Mouse (Mus musculus) regulatory T cell (primary cell): ENCODE measurements at regions not wholly inside any gene's neighbourhood (a gene's known extent, or its start where the extent isn't known, plus 50 kb on each side); places are given as distances from the start of the nearest gene placed in this dataset.
"Not testable (repeated sequence)": the region's sequence is repeated elsewhere in the genome, so short reads cannot be mapped to it uniquely, and the experiment has no call there.

Source experiments
- in situ Hi-C: fragments of 300-600 bp; cut with MboI, MseI; formaldehyde crosslinking; loops from one replicate; pipeline ENCODE4 v1.15.1; 2025; ENCODE audit warnings: high pct_unique_total_duplicates

GRCm38 (mm10) chr12:14250124-14250523 is 98.3 kb upstream of the Fam84a start:
- in situ Hi-C loops = no loop called here

GRCm38 (mm10) chr12:14242720-14243119 is 90.9 kb upstream of the Fam84a start:
- in situ Hi-C loops = not testable (repeated sequence)

DNA sequence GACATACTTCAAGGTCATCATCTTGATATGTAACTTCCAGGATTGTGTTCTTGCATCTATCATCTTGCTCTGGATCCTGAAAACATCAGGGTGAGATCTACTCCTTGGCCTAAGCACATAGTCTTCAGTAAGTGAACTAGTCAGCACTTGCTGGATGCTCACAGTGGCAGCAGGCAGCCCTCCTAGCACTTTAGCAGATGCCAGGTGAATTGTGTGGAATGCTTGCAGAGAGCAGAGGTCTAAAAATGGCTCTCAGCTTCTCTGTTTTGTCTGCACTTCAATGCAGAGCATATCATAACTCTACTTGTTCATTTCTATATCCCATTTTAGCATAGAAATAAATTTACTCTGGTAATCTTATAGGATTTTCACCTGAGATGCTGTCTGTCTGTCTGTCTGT is 85.8 kb upstream of the Fam84a start:
- in situ Hi-C loops = no loop called here

- in situ Hi-C loops = no loop called here
Measured at GRCm38 (mm10) chr12:14235351-14235750, 83.5 kb upstream of the Fam84a start.

- in situ Hi-C loops = no loop called here
Measured at GRCm38 (mm10) chr12:14212618-14213017, 60.8 kb upstream of the Fam84a start.

- in situ Hi-C loops = no loop called here
Measured at GRCm38 (mm10) chr12:14209881-14210280, 58.0 kb upstream of the Fam84a start.

DNA sequence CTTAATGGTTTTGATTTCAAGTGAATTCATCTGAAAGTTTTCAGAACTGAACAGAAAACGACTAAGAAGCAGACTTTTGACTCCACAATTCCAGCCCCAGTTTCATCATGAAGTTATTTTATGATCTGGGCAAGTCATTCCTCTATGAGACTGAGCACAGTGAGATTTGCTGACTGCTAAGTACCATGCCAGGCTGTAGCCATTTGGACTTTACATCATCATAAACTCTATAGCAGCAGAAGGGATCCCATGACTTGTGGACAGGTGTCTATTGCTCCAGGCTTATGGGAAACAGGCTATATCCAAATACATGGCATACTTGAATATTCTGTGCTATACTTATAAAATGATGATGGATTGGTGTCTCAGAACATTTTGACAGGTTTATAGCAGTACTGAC is 55.4 kb upstream of the Fam84a start:
- in situ Hi-C loops = no loop called here

- in situ Hi-C loops = no loop called here
Measured at GRCm38 (mm10) chr12:14204491-14204890, 52.6 kb upstream of the Fam84a start.
